Mouse (Mus musculus): Measurements from ENCODE around the gene Myl9.

- no peak for TF ChIP-seq TAL1 (IDR thresholded peaks at IDR 0.05; ENCODE audit: low read length)
- TF ChIP-seq GATA1 (IDR thresholded peaks at IDR 0.05; ENCODE audit: low read depth, low read length): no peak
- no peak for TF ChIP-seq TCF12 (IDR thresholded peaks at IDR 0.05; ENCODE audit: low read depth, low read length)
- no peak for TF ChIP-seq EP300 (IDR thresholded peaks at IDR 0.05; ENCODE audit: low read depth in 1 of 2, low read length in 2 of 2)
Observed at GRCm38 (mm10) chr2:156814893-156815292, 39.7 kb downstream of the Myl9 start.
